Mouse (Mus musculus): ENCODE measurements around the gene Meis1. TPM values are rescaled to one million over a fixed set of nuclear protein-coding genes. Genes with fewer than 3 reads are reported as not detected.

Gene Meis1
- polyA plus RNA-seq, 1 experiment from 2014 or later, result 189 TPM

DNA sequence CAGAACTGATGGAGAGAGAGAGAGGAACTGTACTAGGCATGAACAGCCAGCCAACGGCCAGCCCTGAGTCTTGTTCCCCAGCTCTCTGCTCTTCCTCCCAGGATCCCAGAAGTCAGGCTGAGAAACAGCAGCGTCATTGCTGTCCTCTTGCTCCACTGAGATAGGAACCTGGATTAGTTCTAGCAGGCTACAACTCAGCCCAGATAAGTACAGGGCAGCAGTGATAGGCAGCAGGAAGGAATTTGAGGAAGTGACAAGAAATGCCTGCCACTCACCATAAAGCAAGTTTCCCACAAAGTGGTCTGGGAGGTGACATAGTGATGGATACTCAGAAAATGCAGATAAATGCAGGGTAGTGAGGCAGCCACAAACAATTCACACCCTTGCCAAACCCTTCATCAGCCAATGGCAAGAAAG, 48.9 kb downstream of the Meis1 start:
- H3K4me2 ChIP-seq (ENCODE audit: low read depth), result no peak overlapping the region
- ATAC-seq (ENCODE audit: insufficient read depth, low FRiP score, low TSS enrichment) (no peak), DNase-seq (ENCODE audit: low spot score) (no peak)
- H3K27ac ChIP-seq (ENCODE audit: low read depth, low read length), result no peak overlapping the region
- no peaks in the 10 kb centered on the region for H3K27me3 ChIP-seq (ENCODE audit: control insufficient read depth, insufficient read depth, low read length)
- 72% methylated on average over 2 of the region's 2 CpGs for WGBS
- H3K4me3 ChIP-seq (ENCODE audit: low read depth, low read length), result no peak overlapping the region
- H3K4me1 ChIP-seq (ENCODE audit: control insufficient read depth, insufficient read depth, low read length), result peaks cover 3% of the 10 kb centered on the region
- no peaks in the 10 kb centered on the region for H3K36me3 ChIP-seq (ENCODE audit: control insufficient read depth, insufficient read depth, low read length)
- H3K9me3 ChIP-seq (ENCODE audit: control insufficient read depth, low read length), result no peaks in the 10 kb centered on the region
- H3K9ac ChIP-seq (ENCODE audit: low read length), result no peak overlapping the region

DNA sequence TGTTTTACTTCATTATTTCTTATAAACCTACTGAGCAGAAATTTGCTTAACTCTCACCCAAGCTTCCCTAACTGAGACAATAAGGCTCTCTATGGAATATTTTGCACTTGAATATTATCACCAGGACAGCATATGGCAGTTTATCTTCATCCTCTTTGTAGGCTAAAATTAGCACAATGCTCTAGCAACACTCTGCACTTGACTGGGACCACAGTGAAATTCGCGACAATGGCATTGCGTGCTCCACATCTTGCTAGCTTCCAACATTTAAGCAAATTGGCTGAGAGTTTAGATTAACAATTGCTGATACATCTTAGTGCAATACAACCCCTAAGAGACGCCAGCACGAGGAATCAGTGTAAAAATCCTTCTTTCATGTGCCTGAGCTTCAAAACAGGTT, 54.4 kb downstream of the Meis1 start:
- no peak overlapping the region for H3K4me3 ChIP-seq (ENCODE audit: low read depth, low read length)
- DNase-seq (ENCODE audit: low spot score) (no peak), ATAC-seq (ENCODE audit: insufficient read depth, low FRiP score, low TSS enrichment) (no peak)
- no peaks in the 10 kb centered on the region for H3K9me3 ChIP-seq (ENCODE audit: control insufficient read depth, low read length)
- peaks cover 17% of the 10 kb centered on the region for H3K4me1 ChIP-seq (ENCODE audit: control insufficient read depth, insufficient read depth, low read length)
- H3K27me3 ChIP-seq (ENCODE audit: control insufficient read depth, insufficient read depth, low read length), result no peaks in the 10 kb centered on the region
- no peak overlapping the region for H3K4me2 ChIP-seq (ENCODE audit: low read depth)
- no peak overlapping the region for H3K27ac ChIP-seq (ENCODE audit: low read depth, low read length)
- 75% methylated on average over 5 of the region's 5 CpGs for WGBS
- no peaks in the 10 kb centered on the region for H3K36me3 ChIP-seq (ENCODE audit: control insufficient read depth, insufficient read depth, low read length)
- H3K9ac ChIP-seq (ENCODE audit: low read length), result no peak overlapping the region

DNA sequence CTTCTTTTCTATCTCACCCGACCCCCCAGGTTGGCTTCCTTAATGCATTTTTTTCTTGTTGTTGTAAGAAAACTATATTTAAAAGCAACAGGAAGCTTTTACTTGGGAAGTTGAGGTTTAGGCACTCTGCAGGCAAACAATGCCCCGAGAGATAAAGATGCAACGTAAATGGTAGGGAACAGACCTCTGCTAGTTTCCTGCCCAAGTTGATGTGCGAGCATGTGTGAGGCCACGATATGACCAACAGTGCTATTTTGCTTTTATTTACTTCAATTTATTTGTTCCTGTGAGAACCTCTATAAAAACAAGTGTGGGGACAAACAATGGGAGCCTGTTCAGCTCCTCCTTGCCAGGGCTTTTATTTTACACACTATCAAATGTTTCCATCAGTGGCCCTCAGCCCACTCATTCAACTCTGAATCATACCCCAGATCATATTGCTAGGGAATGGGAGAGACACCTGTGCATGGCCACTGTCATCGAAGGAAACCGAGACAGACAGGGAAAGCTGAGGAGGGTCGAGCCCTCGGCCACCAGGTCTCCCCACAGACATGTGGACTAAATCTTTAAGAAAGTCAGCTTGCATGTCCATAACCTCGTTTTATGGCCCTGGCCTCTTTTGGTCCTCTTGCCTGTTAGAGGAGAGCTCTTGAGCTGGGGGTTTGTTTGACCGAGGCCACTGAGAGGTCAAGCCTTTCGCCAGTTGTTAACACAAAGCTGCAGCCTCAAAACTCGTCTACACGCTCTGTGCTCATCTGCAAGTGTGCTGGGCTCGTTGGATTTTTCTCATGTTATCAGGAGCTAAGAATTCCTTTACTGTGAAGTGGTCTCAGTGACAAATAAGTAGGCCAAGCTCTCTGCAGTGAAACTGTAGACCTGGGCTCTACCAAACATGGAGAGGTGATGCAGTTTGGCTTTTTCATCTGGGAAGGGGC, 55.3 kb downstream of the Meis1 start:
- WGBS, result 29% methylated on average over 15 of the region's 15 CpGs
- Histone ChIP-seq H3K4me2 (ENCODE audit: low read depth) (no peak overlapping the region), H3K36me3 (ENCODE audit: control insufficient read depth, insufficient read depth, low read length) (no peaks in the 10 kb centered on the region), H3K9me3 (ENCODE audit: control insufficient read depth, low read length) (no peaks in the 10 kb centered on the region), H3K4me3 (ENCODE audit: low read depth, low read length) (no peak overlapping the region), H3K27ac (ENCODE audit: low read depth, low read length) (no peak overlapping the region), H3K27me3 (ENCODE audit: control insufficient read depth, insufficient read depth, low read length) (no peaks in the 10 kb centered on the region), H3K4me1 (ENCODE audit: control insufficient read depth, insufficient read depth, low read length) (peaks cover 17% of the 10 kb centered on the region), H3K9ac (ENCODE audit: low read length) (no peak overlapping the region)
- no peak for ATAC-seq (ENCODE audit: insufficient read depth, low FRiP score, low TSS enrichment)
- no peak for DNase-seq (ENCODE audit: low spot score)

DNA sequence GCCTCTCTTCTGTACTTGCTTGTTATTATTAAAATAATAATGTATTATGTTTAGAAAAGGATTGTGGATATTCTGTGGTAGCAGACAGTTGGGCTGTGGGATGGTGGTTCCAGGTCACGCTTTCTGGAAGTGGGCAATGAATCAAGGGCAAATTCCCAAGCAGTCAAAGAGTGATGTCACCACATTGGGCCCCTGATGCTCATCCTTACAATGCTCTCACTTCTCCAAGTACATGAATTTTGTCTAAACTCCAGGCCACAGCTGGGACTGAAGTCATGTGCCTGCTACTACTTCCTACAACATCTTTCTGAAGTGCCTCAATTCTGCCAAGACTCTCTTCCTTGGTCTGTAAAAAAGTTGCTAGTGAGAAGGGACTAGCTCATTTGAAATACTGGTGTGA, 59.3 kb downstream of the Meis1 start:
- no peaks in the 10 kb centered on the region for H3K27me3 ChIP-seq (ENCODE audit: control insufficient read depth, insufficient read depth, low read length)
- ATAC-seq (ENCODE audit: insufficient read depth, low FRiP score, low TSS enrichment) (no peak), DNase-seq (ENCODE audit: low spot score) (no peak)
- peaks cover 12% of the 10 kb centered on the region for H3K4me1 ChIP-seq (ENCODE audit: control insufficient read depth, insufficient read depth, low read length)
- H3K4me2 ChIP-seq (ENCODE audit: low read depth), result no peak overlapping the region
- no peak overlapping the region for H3K27ac ChIP-seq (ENCODE audit: low read depth, low read length)
- 75% methylated on average over 1 of the region's 1 CpGs for WGBS
- H3K9me3 ChIP-seq (ENCODE audit: control insufficient read depth, low read length), result no peaks in the 10 kb centered on the region
- no peaks in the 10 kb centered on the region for H3K36me3 ChIP-seq (ENCODE audit: control insufficient read depth, insufficient read depth, low read length)
- H3K9ac ChIP-seq (ENCODE audit: low read length), result no peak overlapping the region
- no peak overlapping the region for H3K4me3 ChIP-seq (ENCODE audit: low read depth, low read length)

DNA sequence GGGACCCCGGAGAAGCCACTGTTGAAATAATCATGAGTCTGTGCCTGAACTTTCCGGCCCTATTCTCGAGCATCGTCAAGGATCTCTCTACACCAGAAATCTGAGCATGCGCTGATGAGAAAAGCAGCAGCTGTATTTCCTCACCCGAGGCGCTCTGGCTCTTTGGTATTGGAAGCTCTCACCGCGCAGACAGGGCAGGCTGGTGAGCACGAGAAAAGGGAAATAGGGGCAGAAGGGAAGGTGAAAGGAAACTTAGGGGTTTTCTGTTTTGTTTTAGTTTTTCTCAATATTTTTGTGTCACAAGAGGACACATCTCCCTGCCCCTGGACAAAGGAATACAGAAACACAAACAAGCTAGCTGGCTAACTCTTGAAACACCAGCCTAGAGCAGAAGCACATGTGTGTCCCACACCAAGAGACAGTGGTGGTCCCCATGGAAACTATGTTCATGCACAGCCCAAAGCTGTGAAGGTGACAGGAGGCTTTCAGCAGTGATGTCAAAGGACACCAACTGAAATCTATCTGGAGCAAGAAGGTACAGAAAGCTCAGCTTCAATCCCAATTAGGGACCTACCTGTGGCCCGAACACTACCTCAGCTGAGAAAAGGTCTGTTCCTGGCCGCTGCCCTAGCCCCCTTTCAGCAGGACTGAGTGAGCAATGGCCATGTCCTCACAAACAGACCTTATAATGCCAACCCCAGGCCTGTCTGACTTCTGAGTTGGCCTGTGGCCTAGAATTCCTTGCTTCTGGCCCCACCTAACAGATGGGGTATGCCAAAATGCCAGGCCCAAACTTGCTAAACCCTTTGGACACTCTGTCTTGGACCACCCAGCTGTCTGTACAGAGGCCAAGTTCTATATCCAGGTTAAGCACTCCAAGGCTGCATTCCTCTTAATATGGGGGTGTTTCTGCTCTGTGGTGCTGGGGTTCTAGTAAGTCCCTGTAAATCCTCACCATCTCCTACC, 60.7 kb downstream of the Meis1 start:
- H3K27ac ChIP-seq (ENCODE audit: low read depth, low read length), result no peak overlapping the region
- no peaks in the 10 kb centered on the region for H3K9me3 ChIP-seq (ENCODE audit: control insufficient read depth, low read length)
- WGBS, result 48% methylated on average over 12 of the region's 12 CpGs
- H3K4me2 ChIP-seq (ENCODE audit: low read depth), result no peak overlapping the region
- H3K36me3 ChIP-seq (ENCODE audit: control insufficient read depth, insufficient read depth, low read length), result no peaks in the 10 kb centered on the region
- H3K4me3 ChIP-seq (ENCODE audit: low read depth, low read length), result no peak overlapping the region
- DNase-seq (ENCODE audit: low spot score) (no peak), ATAC-seq (ENCODE audit: insufficient read depth, low FRiP score, low TSS enrichment) (no peak)
- no peak overlapping the region for H3K9ac ChIP-seq (ENCODE audit: low read length)
- 0 out of 2 replicates have a peak, but pooled peaks cover 2% of the 10 kb centered on the region for H3K4me1 ChIP-seq (ENCODE audit: control insufficient read depth, insufficient read depth, low read length)
- no peaks in the 10 kb centered on the region for H3K27me3 ChIP-seq (ENCODE audit: control insufficient read depth, insufficient read depth, low read length)

DNA sequence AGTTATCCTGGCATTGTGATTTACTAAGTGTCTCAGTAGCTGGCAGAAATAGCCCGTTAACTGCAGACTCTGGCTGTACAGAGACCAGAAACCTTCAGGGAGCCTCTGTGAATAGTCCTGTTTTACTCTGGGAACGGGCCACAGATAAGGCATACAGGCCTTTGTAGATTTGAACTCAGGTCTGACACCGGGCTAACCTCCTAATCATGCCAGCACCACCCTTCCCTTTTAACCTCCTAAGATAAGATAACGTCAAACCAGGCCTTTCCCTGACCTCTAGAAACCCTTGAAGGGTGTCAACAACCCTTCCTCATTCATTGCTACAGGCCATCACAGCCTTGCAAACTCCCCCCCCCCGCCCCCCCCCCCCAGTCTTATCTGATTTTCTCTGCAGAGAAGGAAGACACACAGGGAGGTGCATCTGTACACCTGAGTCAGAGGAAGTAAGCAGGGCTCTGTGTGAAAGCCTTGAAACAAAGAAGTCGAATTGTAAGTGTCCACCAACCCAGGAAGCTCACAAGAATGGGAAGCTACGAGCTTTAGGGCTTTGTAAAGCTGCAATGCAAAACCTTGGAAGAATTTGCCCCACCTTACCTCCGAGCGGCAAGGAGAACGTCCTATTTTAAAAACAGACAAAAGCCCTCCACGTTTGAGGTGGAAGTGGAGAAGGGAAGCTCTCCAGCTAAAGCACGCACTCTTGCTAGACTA, 61.5 kb downstream of the Meis1 start:
- Histone ChIP-seq H3K4me2 (ENCODE audit: low read depth) (no peak overlapping the region), H3K9me3 (ENCODE audit: control insufficient read depth, low read length) (no peaks in the 10 kb centered on the region), H3K4me3 (ENCODE audit: low read depth, low read length) (no peak overlapping the region), H3K27ac (ENCODE audit: low read depth, low read length) (no peak overlapping the region), H3K27me3 (ENCODE audit: control insufficient read depth, insufficient read depth, low read length) (no peaks in the 10 kb centered on the region), H3K9ac (ENCODE audit: low read length) (no peak overlapping the region), H3K36me3 (ENCODE audit: control insufficient read depth, insufficient read depth, low read length) (no peaks in the 10 kb centered on the region), H3K4me1 (ENCODE audit: control insufficient read depth, insufficient read depth, low read length) (0 out of 2 replicates have a peak, but pooled peaks cover 2% of the 10 kb centered on the region)
- 52% methylated on average over 12 of the region's 12 CpGs for WGBS
- ATAC-seq (ENCODE audit: insufficient read depth, low FRiP score, low TSS enrichment) (no peak), DNase-seq (ENCODE audit: low spot score) (no peak)

DNA sequence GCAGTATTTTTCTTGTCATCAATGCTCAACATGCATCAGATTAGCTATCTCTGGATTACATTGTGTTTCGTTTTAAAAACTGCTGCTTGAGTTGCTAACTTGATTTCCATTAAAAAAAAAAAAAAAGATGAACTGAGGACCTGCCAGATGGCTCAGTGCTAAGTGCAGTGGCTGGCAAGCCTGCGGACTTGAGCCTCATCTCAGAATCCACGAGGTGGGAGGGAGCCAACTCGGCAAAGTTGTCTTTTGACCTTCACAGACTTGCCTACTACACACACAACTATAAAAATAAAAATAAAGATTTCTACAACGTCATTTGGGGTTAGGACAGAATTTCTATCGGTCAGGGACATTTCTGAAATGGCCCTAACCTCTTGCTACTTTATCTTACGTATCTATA, 62.8 kb downstream of the Meis1 start:
- no peak overlapping the region for H3K4me2 ChIP-seq (ENCODE audit: low read depth)
- no peaks in the 10 kb centered on the region for H3K36me3 ChIP-seq (ENCODE audit: control insufficient read depth, insufficient read depth, low read length)
- no peak for DNase-seq (ENCODE audit: low spot score)
- H3K9me3 ChIP-seq (ENCODE audit: control insufficient read depth, low read length), result no peaks in the 10 kb centered on the region
- H3K4me1 ChIP-seq (ENCODE audit: control insufficient read depth, insufficient read depth, low read length), result 0 out of 2 replicates have a peak, but pooled peaks cover 2% of the 10 kb centered on the region
- no peak overlapping the region for H3K27ac ChIP-seq (ENCODE audit: low read depth, low read length)
- no peak for ATAC-seq (ENCODE audit: insufficient read depth, low FRiP score, low TSS enrichment)
- H3K9ac ChIP-seq (ENCODE audit: low read length), result no peak overlapping the region
- no peak overlapping the region for H3K4me3 ChIP-seq (ENCODE audit: low read depth, low read length)
- WGBS, result 86% methylated on average over 7 of the region's 7 CpGs
- H3K27me3 ChIP-seq (ENCODE audit: control insufficient read depth, insufficient read depth, low read length), result no peaks in the 10 kb centered on the region

DNA sequence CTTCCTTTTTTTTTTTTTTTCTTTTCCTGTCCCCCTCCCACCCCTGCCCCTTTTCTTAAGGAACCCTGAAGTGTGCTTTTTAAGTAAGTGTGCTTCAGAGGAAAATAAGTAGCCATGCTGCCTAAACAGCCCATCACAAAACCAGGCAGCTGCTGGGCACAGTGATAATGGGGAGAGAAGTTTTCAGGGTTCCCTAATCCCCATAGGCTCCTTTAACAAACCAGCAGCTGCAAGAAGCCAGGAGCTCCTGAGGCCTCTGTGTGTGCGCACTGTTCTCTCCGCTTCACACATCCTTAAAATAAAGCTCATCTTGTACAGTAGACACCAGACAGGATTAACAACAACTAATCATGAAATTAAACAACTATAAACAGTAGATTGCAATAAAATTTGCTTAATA, 63.9 kb downstream of the Meis1 start:
- 95% methylated on average over 2 of the region's 2 CpGs for WGBS
- no peaks in the 10 kb centered on the region for H3K27me3 ChIP-seq (ENCODE audit: control insufficient read depth, insufficient read depth, low read length)
- H3K4me3 ChIP-seq (ENCODE audit: low read depth, low read length), result no peak overlapping the region
- no peaks in the 10 kb centered on the region for H3K9me3 ChIP-seq (ENCODE audit: control insufficient read depth, low read length)
- H3K4me2 ChIP-seq (ENCODE audit: low read depth), result no peak overlapping the region
- ATAC-seq (ENCODE audit: insufficient read depth, low FRiP score, low TSS enrichment), result no peak
- no peaks in the 10 kb centered on the region for H3K36me3 ChIP-seq (ENCODE audit: control insufficient read depth, insufficient read depth, low read length)
- DNase-seq (ENCODE audit: low spot score), result no peak
- no peak overlapping the region for H3K9ac ChIP-seq (ENCODE audit: low read length)
- no peak overlapping the region for H3K27ac ChIP-seq (ENCODE audit: low read depth, low read length)
- 0 out of 2 replicates have a peak, but pooled peaks cover 2% of the 10 kb centered on the region for H3K4me1 ChIP-seq (ENCODE audit: control insufficient read depth, insufficient read depth, low read length)
